Mouse (Mus musculus): ENCODE measurements around the gene Gm2832.
"Not testable (repeated sequence)": the region's sequence is repeated elsewhere in the genome, so short reads cannot be mapped to it uniquely, and the experiment has no call there.

Gene Gm2832

DNA sequence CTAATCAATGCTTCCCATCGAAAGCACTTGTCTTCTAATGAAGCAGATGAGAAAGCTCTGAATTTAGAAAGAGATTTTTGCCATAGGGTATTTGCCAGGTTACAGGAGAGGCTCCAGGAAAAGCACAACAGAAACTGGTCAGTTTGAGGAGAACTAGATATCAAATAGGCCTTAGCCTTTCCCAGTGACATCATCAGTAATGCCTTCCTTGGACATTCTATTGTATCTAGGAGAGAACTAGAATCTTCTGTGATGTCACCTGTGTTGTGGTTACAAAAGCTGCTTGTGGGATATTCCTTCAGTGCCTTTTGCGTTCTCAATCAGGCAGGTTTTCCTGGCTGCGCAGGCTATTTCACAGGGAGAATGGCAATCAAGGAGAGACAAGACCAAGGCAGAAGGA, at the start of gene Gm2832:
Gm2832 (plus strand) TSS at position 301 of the 400 bp plus-strand sequence.
- DNase-seq (ENCODE audit: low spot score in 2 of 2), result not testable (repeated sequence)

DNA sequence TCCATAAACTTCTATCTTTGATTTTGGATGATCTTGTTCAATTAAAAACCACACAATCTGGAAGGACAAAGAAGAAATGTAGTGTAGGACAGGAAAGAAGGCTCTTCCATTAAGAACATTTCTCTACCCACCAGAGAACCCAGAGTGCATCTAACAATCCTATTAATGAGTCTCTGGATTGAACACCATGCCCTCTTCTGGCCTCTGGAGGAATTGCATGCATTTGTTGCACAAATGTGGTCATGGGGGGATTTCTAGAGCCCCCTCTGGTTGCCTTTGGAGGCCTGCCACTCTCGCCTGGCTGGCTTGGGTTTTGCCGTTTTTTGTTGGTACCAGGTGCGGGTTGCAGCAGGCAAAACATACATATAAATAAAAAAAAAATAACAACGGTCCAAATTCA, 15.3 kb upstream of the Gm2832 start:
- peak in 1 of 2 experiments; percentile 11 for DNase-seq (ENCODE audit: low spot score in 2 of 2)

DNA sequence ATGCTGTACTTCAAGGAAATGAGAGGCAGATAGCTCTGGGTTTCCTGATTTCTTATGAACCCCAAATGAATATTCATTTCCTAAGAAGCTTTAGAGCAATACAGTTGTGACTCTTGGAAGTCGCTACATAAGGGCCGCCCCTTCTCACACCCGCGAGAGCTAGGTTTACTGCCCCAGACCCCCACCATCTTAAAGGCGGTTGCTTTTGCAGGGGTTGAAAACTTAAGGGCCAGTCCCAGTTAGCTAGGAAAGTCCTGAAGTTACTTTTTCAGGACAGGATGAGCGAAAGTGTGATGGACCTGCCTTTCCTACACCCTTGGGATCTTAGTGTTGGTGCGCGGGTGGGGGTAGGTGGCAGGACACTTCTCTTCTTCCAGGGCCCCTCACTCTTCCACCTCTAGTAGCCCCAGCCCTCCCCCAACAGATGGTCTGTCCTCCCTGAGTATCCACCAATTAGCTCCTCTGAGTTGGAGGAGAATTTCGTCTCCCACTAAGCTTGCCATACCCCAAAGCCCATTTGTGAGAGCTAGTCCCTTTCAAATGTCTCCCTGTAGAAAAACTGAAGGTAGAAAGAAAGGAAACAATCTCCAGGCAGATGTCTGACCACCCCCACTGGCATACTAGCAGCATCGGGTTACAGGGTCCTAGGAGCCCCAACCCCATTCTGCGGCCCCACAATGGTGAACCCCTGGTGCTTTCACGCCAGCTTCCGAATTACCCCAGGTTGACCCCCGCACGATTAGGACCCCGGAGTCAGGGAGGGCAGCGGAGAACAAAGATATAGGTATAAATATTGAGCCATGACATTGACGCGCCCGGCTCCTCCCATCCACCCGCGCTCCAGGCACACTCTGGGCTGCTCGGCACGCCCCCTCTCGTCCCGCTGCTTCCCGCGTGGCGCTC, 14.5 kb upstream of the Gm2832 start:
- peak in 1 of 2 experiments; percentile 9 for DNase-seq (ENCODE audit: low spot score in 2 of 2)

DNA sequence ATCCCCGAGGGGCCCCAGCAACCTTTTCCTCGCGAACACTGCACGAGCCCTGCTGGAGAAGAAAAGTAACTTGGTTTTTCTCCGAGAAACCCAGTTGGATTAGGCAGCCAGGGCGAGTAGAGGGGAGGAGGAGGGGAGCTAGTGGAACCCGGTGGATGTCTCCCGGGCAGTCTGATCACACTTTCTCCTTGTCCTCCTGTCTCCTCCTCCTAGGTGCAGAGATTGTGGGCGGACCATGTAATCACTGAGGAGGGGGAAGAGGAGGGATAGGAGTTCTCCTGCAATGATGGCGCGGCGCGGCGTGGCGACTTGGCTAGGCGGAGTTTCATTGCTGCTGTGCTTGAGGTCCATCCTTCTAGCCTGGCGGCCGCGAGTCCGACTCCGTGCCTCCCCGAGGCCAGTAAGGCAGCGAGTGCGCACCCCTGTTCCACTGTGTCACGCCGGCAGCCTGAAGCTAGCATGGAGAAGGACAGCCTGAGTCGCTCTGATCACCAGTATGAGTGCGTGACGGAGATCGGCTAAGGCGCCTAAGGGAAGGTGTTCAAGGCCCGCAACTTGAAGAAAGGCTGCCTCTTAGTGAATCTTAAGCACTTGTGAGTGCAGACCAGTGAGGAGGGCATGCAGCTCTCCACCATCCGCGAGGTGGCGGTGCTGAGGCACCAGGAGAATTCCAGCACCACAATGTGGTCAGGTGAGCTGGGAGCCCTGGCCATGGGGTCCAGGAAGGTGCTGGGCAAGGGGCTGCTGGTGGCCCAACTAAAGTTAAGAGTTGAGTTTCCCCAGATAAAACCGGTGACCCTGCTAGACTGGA, 13.6 kb upstream of the Gm2832 start:
- peak in 1 of 2 experiments; percentile 11 for DNase-seq (ENCODE audit: low spot score in 2 of 2)

DNA sequence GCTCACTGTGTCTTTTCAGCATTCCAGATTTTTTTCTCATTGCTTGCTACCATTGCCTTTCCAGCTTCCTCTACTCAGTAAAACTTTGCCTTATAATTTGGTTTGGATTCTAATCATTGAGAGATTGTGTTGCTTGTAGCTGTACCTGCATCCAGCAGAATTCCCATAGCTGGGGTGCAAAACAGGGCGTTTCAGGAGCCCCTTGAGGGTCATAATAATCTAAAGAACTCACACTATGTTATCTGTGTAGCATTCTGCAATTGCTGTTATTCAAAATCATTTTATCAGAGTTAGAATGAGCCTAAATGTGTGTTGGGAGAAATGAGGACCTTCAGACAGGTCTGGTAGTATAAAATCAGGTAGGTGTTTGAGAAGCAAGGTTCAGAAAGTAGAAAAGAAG, 7.4 kb downstream of the Gm2832 start:
- not testable (repeated sequence) for DNase-seq (ENCODE audit: low spot score in 2 of 2)

Measured in urinary bladder, adult 18-20 months (tissue).